Mouse (Mus musculus) kidney, embryonic 14.5 days (tissue): Measurements from ENCODE around the gene Mtx1. TPM values are rescaled to one million over a fixed set of nuclear protein-coding genes. Genes with fewer than 3 reads are reported as not detected.

Experiments
- ATAC-seq: fragments of 200-750 bp; cut with Nextera tagmentation; 2 replicates; pipeline ENCODE4 v1.8.0; 2017; ENCODE audit warnings: moderate number of reproducible peaks, mild to moderate bottlenecking, moderate TSS enrichment, moderate library complexity; ENCODE audit not compliant: low FRiP score, low TSS enrichment
- H3K27ac ChIP-seq: fragments of 300-500 bp; sonication (generic); 2 replicates; pipeline ENCODE4 v1.5.1; 2014; ENCODE audit warnings: low read depth, mild to moderate bottlenecking, low read length, moderate library complexity, mixed read lengths
- H3K27me3 ChIP-seq: fragments of 300-500 bp; sonication (generic); 2 replicates; pipeline ENCODE4 v1.6.1; 2014; ENCODE audit warnings: mild to moderate bottlenecking, low read length; ENCODE audit not compliant: control insufficient read depth, insufficient read depth
- H3K36me3 ChIP-seq: fragments of 300-500 bp; sonication (generic); 2 replicates; pipeline ENCODE4 v1.6.1; 2014; ENCODE audit warnings: low read length, mixed read lengths; ENCODE audit not compliant: control insufficient read depth, insufficient read depth
- H3K4me1 ChIP-seq: fragments of 300-500 bp; sonication (generic); 2 replicates; pipeline ENCODE4 v1.6.1; 2014; ENCODE audit warnings: low read length, mixed read lengths; ENCODE audit not compliant: control insufficient read depth, insufficient read depth
- H3K4me2 ChIP-seq: fragments of 300-500 bp; sonication (generic); replicated peaks from 2 replicates; pipeline ENCODE4 v1.6.1; 2014; ENCODE audit warnings: low read depth, mild to moderate bottlenecking, low read length
- H3K4me3 ChIP-seq: fragments of 300-500 bp; sonication (generic); 2 replicates; pipeline ENCODE4 v1.5.1; 2014; ENCODE audit warnings: mild to moderate bottlenecking, low read length
- H3K9ac ChIP-seq: fragments of 300-500 bp; sonication (generic); 2 replicates; pipeline ENCODE4 v1.6.1; 2014; ENCODE audit warnings: low read depth, mild to moderate bottlenecking, low read length, moderate library complexity
- H3K9me3 ChIP-seq: fragments of 300-500 bp; sonication (generic); 2 replicates; pipeline ENCODE4 v1.6.1; 2016; ENCODE audit warnings: low read length; ENCODE audit not compliant: control insufficient read depth
- WGBS: fragments of 180-500 bp; shearing (Covaris S2); extraction: QIAGEN DNeasy Blood & Tissue Kit; methylation state at CpG from one replicate; pipeline ENCODE4 v1.1.7; 2014; 5-methylcytosine and 5-hydroxymethylcytosine counted together
- polyA plus RNA-seq: library from polyadenylated mRNA; unstranded; fragments of >200 nt; fragmentation: Nextera tagmentation; extraction: Ambion mirVana; gene quantifications from 2 replicates; pipeline ENCODE4 v1.2.1, GENCODE M21; 2014

The Mtx1 gene
- polyA plus RNA-seq, result 217 and 259 TPM in 2 replicates

GRCm38 (mm10) chr3:89226900-89227299 is at the start of gene Mtx1:
Gene Mtx1 (minus strand): TSS chr3:89227088.
- Histone ChIP-seq H3K9me3 (no peaks in the 10 kb centered on the region), H3K36me3 (peaks cover 3% of the 10 kb centered on the region; the same call in 1 of the 2 replicates), H3K4me1 (peaks cover 23% of the 10 kb centered on the region; the same call in 1 of the 2 replicates), H3K9ac (peak within 1 kb of the TSS; percentile 54), H3K27ac (no peak within 1 kb of the TSS; the same call in 1 of the 2 replicates), H3K4me3 (peak within 1 kb of the TSS; percentile 40), H3K4me2 (peak within 1 kb of the TSS; percentile 87), H3K27me3 (no peaks in the 10 kb centered on the region)
- WGBS, result 2% methylated on average over 20 of the region's 21 CpGs
- ATAC-seq, result peak; percentile 25

- whole genome bisulfite sequencing, result 92% methylated on average over 13 of the region's 13 CpGs
- no peak overlapping the region for H3K4me2 ChIP-seq
- no peaks in the 10 kb centered on the region for H3K9me3 ChIP-seq
These were observed 49.2 kb upstream of the Mtx1 start for GRCm38 (mm10) chr3:89276061-89276460.

GRCm38 (mm10) chr3:89271760-89272159 is 44.9 kb upstream of the Mtx1 start:
- Histone ChIP-seq H3K4me2 (no peak overlapping the region), H3K9me3 (no peaks in the 10 kb centered on the region), H3K27me3 (no peaks in the 10 kb centered on the region), H3K4me1 (peaks cover 31% of the 10 kb centered on the region), H3K27ac (no peak overlapping the region), H3K36me3 (peaks cover 36% of the 10 kb centered on the region), H3K9ac (no peak overlapping the region), H3K4me3 (no peak overlapping the region)
- WGBS, result 63% methylated on average over 6 of the region's 6 CpGs
- no peak for ATAC-seq

More at GRCm38 (mm10) chr3:89276061-89276460, 49.2 kb upstream of the Mtx1 start:
- Histone ChIP-seq H3K36me3 (peaks cover 30% of the 10 kb centered on the region), H3K4me3 (no peak overlapping the region), H3K27ac (no peak overlapping the region), H3K9ac (no peak overlapping the region), H3K4me1 (peaks cover 31% of the 10 kb centered on the region), H3K27me3 (no peaks in the 10 kb centered on the region; the same call in 1 of the 2 replicates)
- ATAC-seq, result no peak

GRCm38 (mm10) chr3:89270891-89271290 is 44.0 kb upstream of the Mtx1 start:
- no peak for ATAC-seq
- H3K4me1 ChIP-seq, result peaks cover 30% of the 10 kb centered on the region
- no peaks in the 10 kb centered on the region for H3K27me3 ChIP-seq
- peaks cover 35% of the 10 kb centered on the region for H3K36me3 ChIP-seq
- H3K4me3 ChIP-seq, result peak overlapping the region; percentile 53
- WGBS, result 74% methylated on average over 6 of the region's 6 CpGs
- peak overlapping the region; percentile 76 for H3K9ac ChIP-seq
- peak overlapping the region; percentile 78; the same call in 1 of the 2 replicates for H3K4me2 ChIP-seq
- H3K9me3 ChIP-seq, result no peaks in the 10 kb centered on the region
- H3K27ac ChIP-seq, result peak overlapping the region; percentile 86; the same call in 1 of the 2 replicates

GRCm38 (mm10) chr3:89270051-89270755 is 43.3 kb upstream of the Mtx1 start, which contains the start of gene Slc50a1:
Gene Slc50a1 (minus strand): TSS chr3:89270570.
- WGBS, result 3% methylated on average over 39 of the region's 39 CpGs
- peak within 1 kb of the TSS; percentile 78 for H3K4me2 ChIP-seq
- H3K27me3 ChIP-seq, result no peaks in the 10 kb centered on the region
- H3K4me3 ChIP-seq, result peak within 1 kb of the TSS; percentile 53
- no peaks in the 10 kb centered on the region for H3K9me3 ChIP-seq
- peak within 1 kb of the TSS; percentile 86 for H3K27ac ChIP-seq
- peaks cover 28% of the 10 kb centered on the region for H3K36me3 ChIP-seq
- peaks cover 30% of the 10 kb centered on the region for H3K4me1 ChIP-seq
- H3K9ac ChIP-seq, result peak within 1 kb of the TSS; percentile 76
- peak; percentile 58 for ATAC-seq

GRCm38 (mm10) chr3:89268916-89269315 is 42.0 kb upstream of the Mtx1 start:
- Histone ChIP-seq H3K4me3 (no peak overlapping the region), H3K27me3 (no peaks in the 10 kb centered on the region), H3K36me3 (peaks cover 23% of the 10 kb centered on the region), H3K9me3 (no peaks in the 10 kb centered on the region), H3K27ac (no peak overlapping the region), H3K4me2 (peak overlapping the region; percentile 78; the same call in 1 of the 2 replicates), H3K9ac (peak overlapping the region; percentile 23; the same call in 1 of the 2 replicates), H3K4me1 (peaks cover 30% of the 10 kb centered on the region)
- ATAC-seq, result no peak
- WGBS, result 55% methylated on average over 8 of the region's 8 CpGs

- Histone ChIP-seq H3K27ac (peak overlapping the region; percentile 10; the same call in 1 of the 2 replicates), H3K4me3 (peak overlapping the region; percentile 83), H3K27me3 (no peaks in the 10 kb centered on the region), H3K4me2 (peak overlapping the region; percentile 85), H3K9me3 (no peaks in the 10 kb centered on the region), H3K9ac (peak overlapping the region; percentile 84), H3K36me3 (peaks cover 7% of the 10 kb centered on the region; the same call in 1 of the 2 replicates), H3K4me1 (peaks cover 30% of the 10 kb centered on the region)
- WGBS, result 0% methylated on average over 20 of the region's 20 CpGs
- ATAC-seq, result peak; percentile 83
These were observed 39.6 kb upstream of the Mtx1 start for GRCm38 (mm10) chr3:89266439-89266893.

GRCm38 (mm10) chr3:89262417-89262816 is 35.5 kb upstream of the Mtx1 start:
- Histone ChIP-seq H3K36me3 (no peaks in the 10 kb centered on the region), H3K4me2 (no peak overlapping the region), H3K27me3 (no peaks in the 10 kb centered on the region), H3K9me3 (no peaks in the 10 kb centered on the region), H3K4me3 (no peak overlapping the region), H3K9ac (no peak overlapping the region), H3K27ac (peak overlapping the region; percentile 47; the same call in 1 of the 2 replicates), H3K4me1 (0 out of 2 replicates have a peak, but pooled peaks cover 7% of the 10 kb centered on the region)
- ATAC-seq, result no peak
- WGBS, result 59% methylated on average over 10 of the region's 10 CpGs

GRCm38 (mm10) chr3:89260211-89260610 is 33.3 kb upstream of the Mtx1 start:
- H3K9ac ChIP-seq, result no peak overlapping the region
- H3K4me1 ChIP-seq, result no peaks in the 10 kb centered on the region
- no peak overlapping the region for H3K4me2 ChIP-seq
- H3K9me3 ChIP-seq, result no peaks in the 10 kb centered on the region
- no peak for ATAC-seq
- no peaks in the 10 kb centered on the region for H3K36me3 ChIP-seq
- whole genome bisulfite sequencing, result 72% methylated on average over 3 of the region's 3 CpGs
- H3K27ac ChIP-seq, result no peak overlapping the region
- no peaks in the 10 kb centered on the region for H3K27me3 ChIP-seq
- H3K4me3 ChIP-seq, result no peak overlapping the region
